Mouse (Mus musculus): ENCODE measurements around the gene Suclg1.

- TF ChIP-seq POLR2A (IDR thresholded peaks at IDR 0.05; ENCODE audit: insufficient read length, low read depth), result no peak
- no peak for TF ChIP-seq REST (IDR thresholded peaks at IDR 0.05; ENCODE audit: insufficient read depth, insufficient read length)
These were observed 38.6 kb upstream of the Suclg1 start for GRCm38 (mm10) chr6:73209598-73209997.
